Mouse (Mus musculus) stomach, postnatal 0 days (tissue): ENCODE results near the gene Cd96.

Experiments used
- CTCF ChIP-seq: IDR thresholded peaks from 2 replicates; pipeline ENCODE4 v1.5.1; 2016; ENCODE audit warnings: antibody characterized with exemption, low read depth, mild to moderate bottlenecking, moderate library complexity
- EP300 ChIP-seq: optimal IDR thresholded peaks from 2 replicates; pipeline ENCODE3; 2016; ENCODE audit warnings: antibody characterized with exemption

- no peak for TF ChIP-seq CTCF
- no peak for TF ChIP-seq EP300
Observed at GRCm38 (mm10) chr16:46117645-46118044, 2.4 kb downstream of the Cd96 start.
